Mouse (Mus musculus) retina, postnatal 7 days (tissue): ENCODE results near the gene Ppp1r18.

Source experiments
- DNase-seq: peaks from one replicate; pipeline ENCODE4 v3.0.0-alpha.2; 2012; ENCODE audit warnings: low read depth, low spot score

Gene Ppp1r18

DNA sequence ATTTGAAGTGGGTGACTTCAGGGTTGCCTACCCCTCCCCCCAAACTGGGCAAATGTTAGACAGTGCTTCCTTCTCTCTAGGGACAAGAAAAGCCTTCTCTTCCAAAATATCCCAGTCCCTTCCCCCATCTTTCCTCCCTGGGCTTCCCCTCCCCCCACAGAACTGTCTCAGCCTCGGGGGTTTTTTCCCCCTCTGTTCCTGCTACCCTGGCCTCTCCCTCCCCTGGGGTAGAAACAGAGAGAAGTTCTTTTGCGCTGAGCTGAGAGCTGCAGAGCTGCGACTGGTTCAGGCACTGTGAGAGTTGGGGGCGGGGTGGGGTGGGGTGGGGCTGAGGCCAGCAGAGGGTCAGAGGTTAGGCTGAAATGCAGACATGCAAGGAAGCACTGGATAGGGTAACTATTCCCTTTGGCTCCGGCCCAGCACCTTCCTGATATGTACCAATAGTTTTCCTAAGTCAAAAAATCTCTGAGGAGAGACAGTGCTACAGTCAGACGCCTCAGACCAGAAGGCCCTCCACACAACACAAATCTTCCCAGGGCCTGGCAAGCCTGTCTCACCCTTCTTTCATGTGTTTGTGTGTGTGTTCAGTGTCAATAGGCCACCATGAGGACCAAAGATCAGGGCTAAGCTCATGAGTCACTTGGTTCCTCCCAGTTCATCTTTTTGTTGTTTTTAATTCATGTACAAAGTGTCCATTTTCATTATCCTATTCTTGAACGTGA is 4.1 kb downstream of the Ppp1r18 start:
- no peak for DNase-seq

DNA sequence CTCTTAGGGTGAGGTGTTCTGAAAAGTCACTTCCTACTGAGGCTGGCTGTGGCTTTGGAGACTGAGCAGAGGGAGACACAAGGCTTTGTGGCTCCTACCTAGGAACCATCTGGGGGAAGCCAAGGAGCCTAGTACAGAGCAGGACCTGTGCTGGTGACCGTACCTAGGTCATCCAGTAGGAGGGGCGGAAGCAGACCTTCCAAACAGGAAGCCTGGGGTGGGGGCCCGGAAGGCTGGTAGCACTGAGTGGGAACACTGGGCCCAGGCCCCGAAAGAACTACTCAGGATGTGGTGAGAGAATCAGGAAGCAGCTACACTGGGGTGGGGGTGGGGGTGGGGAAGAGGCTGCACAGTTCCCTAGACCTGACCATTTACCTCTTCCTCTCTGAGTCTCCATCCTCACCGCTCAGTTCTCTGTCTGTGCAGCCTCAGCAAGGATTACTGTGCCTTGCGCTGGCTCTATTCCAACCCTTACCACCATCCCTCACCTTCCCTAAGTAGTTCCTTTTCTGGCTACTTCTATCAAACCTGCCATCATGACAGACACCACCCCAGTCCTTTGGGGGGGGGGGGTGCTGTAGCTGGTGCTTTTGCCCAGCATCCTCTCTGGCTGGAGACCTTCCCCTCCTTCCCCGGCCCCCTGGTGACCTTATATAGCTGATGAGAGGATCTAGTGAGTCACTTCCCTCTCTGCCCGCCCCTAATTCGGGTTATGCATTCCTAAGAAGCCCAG is 4.9 kb downstream of the Ppp1r18 start:
- DNase-seq, result no peak

DNA sequence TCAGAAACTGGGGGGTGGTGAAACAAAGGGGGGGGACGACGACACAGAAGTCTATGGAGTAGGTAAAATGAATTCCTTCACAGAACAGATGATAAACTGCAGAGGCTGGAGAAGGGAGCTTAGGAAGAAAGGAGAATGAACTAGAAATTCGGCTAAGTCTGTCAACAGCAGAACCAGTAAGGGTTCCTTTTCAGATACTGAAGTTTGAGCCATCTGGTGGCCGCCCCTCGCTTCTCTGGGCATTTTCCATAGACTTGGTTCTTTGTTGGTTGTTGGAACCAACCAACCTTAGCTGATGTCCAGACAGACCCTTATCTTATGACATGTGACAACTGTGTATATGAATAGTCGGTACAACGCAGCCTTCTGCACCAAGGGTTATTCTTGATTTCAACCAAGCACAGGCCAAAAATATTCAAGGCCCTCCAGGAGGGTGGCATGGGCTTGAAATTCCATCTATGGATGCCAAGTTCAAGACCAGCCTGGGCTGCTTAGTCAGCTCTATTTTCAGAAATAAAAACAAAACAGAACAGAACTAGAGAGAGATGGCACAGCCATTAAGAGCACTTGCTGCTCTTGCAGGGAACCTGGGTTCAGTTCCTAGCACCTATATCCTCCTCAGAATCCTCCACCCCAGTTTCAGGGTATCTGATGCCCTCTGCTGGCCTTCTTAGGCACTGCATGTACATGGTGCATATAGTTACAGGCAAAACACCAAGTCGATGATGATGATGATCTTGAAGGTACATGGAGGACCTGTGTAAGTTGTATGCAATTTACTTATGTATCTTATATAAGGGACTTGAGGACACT is 5.7 kb downstream of the Ppp1r18 start:
- DNase-seq, result no peak

- DNase-seq, result peak; percentile 79
Measured at GRCm38 (mm10) chr17:35873774-35874519, 8.6 kb downstream of the Ppp1r18 start.

DNA sequence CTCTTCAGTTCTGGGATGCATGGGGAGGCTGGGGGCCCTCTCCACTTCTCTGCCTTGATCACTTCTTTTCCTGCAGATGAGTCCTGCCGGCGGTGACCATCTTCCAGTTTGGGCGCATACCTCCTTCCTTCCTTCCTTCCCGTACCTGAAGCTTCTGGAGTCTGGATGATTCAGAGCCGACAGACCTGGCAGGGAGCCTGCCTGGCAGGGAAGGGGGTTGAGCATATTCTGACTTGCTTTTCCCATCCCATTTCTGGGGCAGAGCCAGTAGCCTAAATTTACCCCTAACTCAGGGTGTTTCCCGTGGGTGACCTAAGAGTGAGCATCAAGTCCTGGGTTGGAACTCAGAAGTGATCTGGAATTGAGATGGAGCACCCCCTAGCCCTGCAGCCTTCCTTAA is 9.3 kb downstream of the Ppp1r18 start:
- no peak for DNase-seq

DNA sequence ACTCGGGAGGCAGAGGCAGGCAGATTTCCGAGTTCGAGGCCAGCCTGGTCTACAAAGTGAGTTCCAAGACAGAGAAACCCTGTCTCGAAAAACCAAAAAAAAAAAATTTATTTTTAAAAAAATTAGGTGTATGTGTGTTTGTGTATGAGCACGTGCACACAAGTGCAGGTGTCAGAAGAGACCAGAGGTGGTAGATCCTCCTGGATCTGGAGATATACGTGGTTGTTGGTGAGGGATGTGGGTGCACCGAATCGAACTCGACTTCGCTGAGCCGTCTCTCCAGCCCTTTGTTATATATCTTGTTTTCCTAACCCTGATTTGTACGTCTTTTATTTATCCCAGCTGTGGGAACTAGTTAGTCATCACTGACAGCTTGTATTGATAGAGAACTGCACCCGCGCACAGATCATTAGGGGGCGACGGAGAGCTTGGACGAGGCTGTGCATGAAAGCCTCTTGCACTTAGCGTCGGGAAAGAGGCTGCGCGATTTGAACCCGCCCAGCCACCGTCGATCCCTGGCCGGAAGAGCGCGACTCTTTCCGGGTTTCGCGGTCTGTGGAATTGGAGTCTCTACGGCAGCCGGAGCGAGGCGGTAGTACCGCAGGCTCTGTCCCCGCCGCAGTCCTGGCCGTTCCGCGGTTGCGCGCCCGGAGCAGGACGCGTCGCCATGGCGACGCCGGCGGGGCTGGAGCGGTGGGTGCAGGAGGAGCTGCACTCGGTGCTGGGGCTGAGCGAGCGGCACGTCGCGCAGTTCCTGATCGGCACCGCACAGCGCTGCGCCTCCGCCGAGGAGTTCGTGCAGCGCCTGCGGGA is 14.1 kb downstream of the Ppp1r18 start, which contains the start of gene Dhx16:
Gene Dhx16, plus strand, starts transcription at position 575 of the 813 bp plus-strand sequence.
- peak; percentile 93 for DNase-seq

DNA sequence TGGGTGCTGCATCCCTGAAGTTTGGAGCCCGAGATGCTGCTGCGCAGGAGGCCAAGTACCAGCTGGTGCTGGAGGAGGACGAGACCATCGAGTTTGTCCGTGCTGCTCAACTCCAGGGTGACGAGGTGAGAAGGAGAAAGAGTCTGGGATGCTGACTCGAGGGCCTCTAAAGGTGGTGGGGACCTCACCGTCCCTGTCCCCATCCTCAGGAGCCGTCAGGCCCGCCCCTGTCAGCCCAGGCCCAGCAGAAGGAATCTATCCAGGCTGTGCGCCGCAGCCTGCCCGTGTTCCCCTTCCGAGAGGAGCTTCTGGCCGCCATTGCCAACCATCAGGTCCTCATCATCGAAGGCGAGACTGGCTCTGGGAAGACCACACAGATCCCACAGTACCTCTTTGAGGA is 17.5 kb downstream of the Ppp1r18 start:
- no peak for DNase-seq

- DNase-seq, result no peak
Measured at GRCm38 (mm10) chr17:35883777-35884176, 18.4 kb downstream of the Ppp1r18 start.

DNA sequence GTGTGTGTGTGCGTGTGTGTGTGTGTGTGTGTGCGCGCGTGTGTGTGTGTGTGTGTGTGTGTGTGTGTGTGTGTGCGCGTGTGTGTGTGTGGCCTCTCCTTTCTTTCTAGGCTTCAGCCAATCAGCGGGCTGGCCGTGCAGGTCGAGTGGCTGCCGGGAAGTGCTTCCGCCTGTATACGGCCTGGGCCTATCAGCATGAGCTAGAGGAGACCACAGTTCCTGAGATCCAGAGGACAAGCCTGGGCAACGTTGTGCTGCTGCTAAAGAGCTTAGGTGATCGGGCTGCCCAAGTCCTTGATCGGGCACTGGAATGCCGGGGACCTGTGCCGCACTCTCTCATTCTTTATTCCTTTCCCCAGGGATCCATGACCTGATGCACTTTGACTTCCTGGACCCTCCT is 22.3 kb downstream of the Ppp1r18 start:
- DNase-seq, result no peak

DNA sequence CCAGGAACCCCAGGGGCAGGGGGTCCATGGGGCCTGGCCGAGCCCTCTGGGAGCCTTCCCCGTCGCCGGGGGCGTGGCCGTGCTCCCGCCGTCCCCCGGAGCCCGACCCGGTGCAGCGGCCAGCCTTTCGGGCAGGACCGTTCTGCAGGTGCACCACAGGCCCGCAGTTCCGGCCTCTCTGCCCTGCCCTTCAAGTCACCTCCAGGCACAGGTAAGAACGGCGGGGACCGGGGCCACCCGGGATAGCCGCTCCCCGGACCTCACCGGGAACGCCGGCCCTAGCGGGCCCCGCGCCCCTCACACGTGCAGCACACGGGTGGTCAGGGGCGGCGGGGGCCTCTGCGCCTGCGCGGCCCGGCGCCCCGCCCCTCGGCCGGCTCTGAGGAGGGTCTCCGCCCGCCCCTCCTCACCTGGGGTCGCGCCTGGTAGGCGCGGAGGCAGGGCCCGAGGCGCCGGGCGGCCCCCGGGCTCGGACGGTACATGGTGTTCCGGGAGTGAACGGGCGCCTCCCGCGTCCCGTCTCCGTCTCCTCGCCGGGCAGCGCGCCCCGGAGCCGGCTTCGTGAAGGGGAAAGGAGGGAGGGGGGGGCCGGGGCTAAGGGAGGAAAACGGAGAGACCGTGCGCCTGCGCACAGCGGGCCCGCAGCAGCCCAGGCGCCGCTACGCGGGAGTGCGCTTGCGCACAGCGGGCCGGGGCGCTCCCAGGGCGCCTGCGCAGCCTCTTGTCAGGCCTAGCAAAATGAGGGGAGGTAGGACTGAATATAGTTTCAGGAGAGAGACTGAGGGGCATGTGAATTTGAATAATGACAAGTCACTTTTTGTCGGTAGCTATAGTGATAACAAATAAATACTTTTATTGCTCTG is 31.6 kb downstream of the Ppp1r18 start, which contains the start of gene 2310061I04Rik:
Gene 2310061I04Rik, minus strand, starts transcription at position 651 of the 863 bp plus-strand sequence.
- DNase-seq, result peak; percentile 89

GRCm38 (mm10) chr17:35897644-35898573 is 32.5 kb downstream of the Ppp1r18 start:
- DNase-seq, result no peak

DNA sequence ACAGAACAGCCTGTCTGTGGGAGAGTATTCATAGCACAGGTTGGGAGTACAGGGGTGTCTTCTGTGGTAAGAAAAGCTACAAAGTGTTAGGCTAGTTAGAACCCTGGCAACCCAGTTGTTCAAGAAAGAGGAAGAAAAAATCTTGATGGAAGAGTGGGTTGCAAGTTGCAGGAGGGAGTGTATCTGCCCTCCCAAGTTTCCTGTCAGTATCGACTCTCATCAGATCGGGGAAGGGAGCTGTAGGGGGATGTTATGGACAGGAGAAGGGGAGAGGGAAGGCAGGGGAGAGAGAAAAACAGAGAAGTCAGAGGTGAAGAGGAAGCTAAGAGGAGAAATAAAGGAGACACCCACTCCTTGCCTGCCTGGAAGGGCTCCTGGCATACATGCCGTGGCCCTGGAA is 35.2 kb downstream of the Ppp1r18 start:
- no peak for DNase-seq

- no peak for DNase-seq
Measured at GRCm38 (mm10) chr17:35903343-35903991, 38.1 kb downstream of the Ppp1r18 start.

DNA sequence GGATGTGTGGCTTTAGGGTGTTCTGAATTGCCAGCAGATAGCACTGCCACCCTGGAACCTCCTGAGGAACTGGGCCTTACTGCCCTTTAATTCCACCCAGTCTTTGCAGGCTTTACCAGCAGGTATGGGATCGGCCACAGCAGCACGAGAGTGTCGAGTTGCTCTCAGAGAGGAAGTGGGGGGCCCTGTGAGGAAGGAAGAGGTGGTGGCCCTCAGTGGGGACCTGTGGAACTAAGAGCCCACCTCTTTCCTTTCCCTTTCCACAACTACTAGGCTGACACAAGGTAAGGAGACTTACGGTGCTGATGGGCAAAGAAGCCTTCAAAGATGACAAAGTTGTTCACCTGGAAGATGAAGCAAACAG is 38.6 kb downstream of the Ppp1r18 start:
- no peak for DNase-seq

- DNase-seq, result no peak
Measured at GRCm38 (mm10) chr17:35905587-35905986, 40.2 kb downstream of the Ppp1r18 start.

- DNase-seq, result no peak
Measured at GRCm38 (mm10) chr17:35907609-35908008, 42.2 kb downstream of the Ppp1r18 start.

- no peak for DNase-seq
Measured at GRCm38 (mm10) chr17:35909186-35909918, 44.0 kb downstream of the Ppp1r18 start.
